Mouse (Mus musculus) limb, embryonic 14.5 days (tissue): Measurements from ENCODE around the gene Tanc1. TPM values are rescaled to one million over a fixed set of nuclear protein-coding genes. Genes with fewer than 3 reads are reported as not detected.

Source experiments
- ATAC-seq: fragments of 200-750 bp; cut with Nextera tagmentation; 2 replicates; pipeline ENCODE4 v1.8.0; 2017; ENCODE audit warnings: low read depth, moderate number of reproducible peaks, moderate TSS enrichment; ENCODE audit not compliant: low FRiP score
- DNase-seq: peaks from one replicate; pipeline ENCODE4 v3.0.0-alpha.2; 2015; ENCODE audit warnings: low spot score
- H3K27ac ChIP-seq: fragments of 300-500 bp; sonication (generic); replicated peaks from 2 replicates; pipeline ENCODE4 v1.5.1; 2014; ENCODE audit warnings: low read depth, mild to moderate bottlenecking, low read length, moderate library complexity, mixed read lengths
- H3K27me3 ChIP-seq: fragments of 300-500 bp; sonication (generic); 2 replicates; pipeline ENCODE4 v1.6.1; 2014; ENCODE audit warnings: low read length, mixed read lengths; ENCODE audit not compliant: control insufficient read depth, insufficient read depth
- H3K36me3 ChIP-seq: fragments of 300-500 bp; sonication (generic); 2 replicates; pipeline ENCODE4 v1.6.1; 2014; ENCODE audit warnings: mild to moderate bottlenecking, low read length, moderate library complexity, mixed read lengths; ENCODE audit not compliant: control insufficient read depth, insufficient read depth
- H3K4me1 ChIP-seq: fragments of 300-500 bp; sonication (generic); 2 replicates; pipeline ENCODE4 v1.6.1; 2014; ENCODE audit warnings: antibody characterized with exemption, low read length, mixed read lengths; ENCODE audit not compliant: control insufficient read depth, insufficient read depth
- H3K4me2 ChIP-seq: fragments of 300-500 bp; sonication (generic); replicated peaks from 2 replicates; pipeline ENCODE4 v1.6.1; 2014; ENCODE audit warnings: low read depth, mild to moderate bottlenecking, low read length, moderate library complexity; ENCODE audit not compliant: severe bottlenecking
- H3K4me3 ChIP-seq: fragments of 300-500 bp; sonication (generic); replicated peaks from 2 replicates; pipeline ENCODE4 v1.5.1; 2014; ENCODE audit warnings: low read length
- H3K9ac ChIP-seq: fragments of 300-500 bp; sonication (generic); 2 replicates; pipeline ENCODE4 v1.6.1; 2014; ENCODE audit warnings: mild to moderate bottlenecking, low read depth, low read length, moderate library complexity; ENCODE audit not compliant: severe bottlenecking
- H3K9me3 ChIP-seq: fragments of 300-500 bp; sonication (generic); 2 replicates; pipeline ENCODE4 v1.6.1; 2016; ENCODE audit warnings: low read length; ENCODE audit not compliant: control insufficient read depth
- POLR2A ChIP-seq: fragments of 200-500 bp; IDR thresholded peaks from 2 replicates; pipeline ENCODE4 v1.8.0; 2012; ENCODE audit warnings: inconsistent platforms, mild to moderate bottlenecking, moderate library complexity, borderline replicate concordance; ENCODE audit not compliant: insufficient read depth, insufficient read length; ENCODE audit errors: extremely low read depth
- WGBS: fragments of 180-500 bp; shearing (Covaris S2); extraction: QIAGEN DNeasy Blood & Tissue Kit; methylation state at CpG from one replicate; pipeline ENCODE4 v1.1.7; 2014; 5-methylcytosine and 5-hydroxymethylcytosine counted together
- polyA plus RNA-seq, 2 experiments: library from polyadenylated mRNA; depleted of rRNA in 1 of 2; stranded (reverse) in 1 of 2; unstranded in 1 of 2; fragments of >200 nt; fragmentation: Nextera tagmentation in 1 of 2; extraction: Ambion mirVana in 1 of 2; gene quantifications; 2 replicates each; pipeline versions ENCODE4 v1.2.1 to v1.2.3; 2012 to 2014

The Tanc1 gene
- polyA plus RNA-seq, 2 experiments: 24.1 to 35.3 TPM

GRCm38 (mm10) chr2:59613474-59614019 lies 1.7 kb downstream of the Tanc1 start:
- Histone ChIP-seq H3K9ac (peak overlapping the region; percentile 88), H3K4me3 (peak overlapping the region; percentile 94), H3K27ac (peak overlapping the region; percentile 88), H3K4me1 (peaks cover 59% of the 10 kb centered on the region), H3K9me3 (no peaks in the 10 kb centered on the region), H3K27me3 (no peaks in the 10 kb centered on the region), H3K36me3 (no peaks in the 10 kb centered on the region), H3K4me2 (peak overlapping the region; percentile 89)
- peak; percentile 57 for DNase-seq
- WGBS: 2% methylated on average over 9 of the region's 9 CpGs
- peak; percentile 21; the same call in 1 of the 2 replicates for ATAC-seq
- no peak for TF ChIP-seq POLR2A

- ATAC-seq (no peak), DNase-seq (no peak)
- no peak overlapping the region for H3K27ac ChIP-seq
- no peak overlapping the region for H3K4me3 ChIP-seq
- peaks cover 33% of the 10 kb centered on the region for H3K4me1 ChIP-seq
- H3K36me3 ChIP-seq: no peaks in the 10 kb centered on the region
- 65% methylated on average over 2 of the region's 2 CpGs for WGBS
- no peak overlapping the region for H3K9ac ChIP-seq
- H3K27me3 ChIP-seq: no peaks in the 10 kb centered on the region
- no peak for TF ChIP-seq POLR2A
- no peaks in the 10 kb centered on the region for H3K9me3 ChIP-seq
- no peak overlapping the region for H3K4me2 ChIP-seq
Observed at GRCm38 (mm10) chr2:59616890-59617289, 5.0 kb downstream of the Tanc1 start.

- 85% methylated on average over 7 of the region's 7 CpGs for WGBS
- TF ChIP-seq POLR2A: no peak
- DNase-seq (no peak), ATAC-seq (no peak)
- Histone ChIP-seq H3K4me3 (no peak overlapping the region), H3K9me3 (no peaks in the 10 kb centered on the region), H3K27ac (no peak overlapping the region), H3K9ac (no peak overlapping the region), H3K36me3 (peaks cover 4% of the 10 kb centered on the region; the same call in 1 of the 2 replicates), H3K4me2 (no peak overlapping the region), H3K4me1 (peaks cover 29% of the 10 kb centered on the region), H3K27me3 (no peaks in the 10 kb centered on the region)
Observed at GRCm38 (mm10) chr2:59618996-59619395, 7.2 kb downstream of the Tanc1 start.

DNA sequence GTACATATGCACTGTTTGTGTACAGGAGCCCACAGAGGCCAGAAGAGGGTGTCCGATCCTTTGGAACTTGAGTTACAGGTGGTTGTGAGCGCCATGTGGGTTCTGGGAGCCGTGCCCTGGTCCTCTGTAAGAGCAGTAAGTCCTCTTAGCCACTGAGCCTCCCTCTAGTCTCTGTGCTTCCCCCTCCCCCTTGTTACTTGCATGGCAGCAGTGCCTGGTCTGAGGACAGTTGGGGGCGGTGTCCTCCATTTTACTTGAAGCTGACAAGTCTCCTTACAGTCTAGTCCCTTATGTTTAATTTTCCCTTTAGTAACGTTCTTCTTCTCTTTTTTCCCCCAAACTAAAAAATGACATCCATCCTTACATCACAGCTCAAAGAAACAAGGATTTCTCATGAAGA lies 8.8 kb downstream of the Tanc1 start:
- ATAC-seq (no peak), DNase-seq (no peak)
- Histone ChIP-seq H3K4me2 (no peak overlapping the region), H3K4me3 (no peak overlapping the region), H3K9ac (no peak overlapping the region), H3K27ac (no peak overlapping the region), H3K27me3 (no peaks in the 10 kb centered on the region), H3K9me3 (no peaks in the 10 kb centered on the region), H3K4me1 (peaks cover 20% of the 10 kb centered on the region; the same call in 1 of the 2 replicates), H3K36me3 (peaks cover 7% of the 10 kb centered on the region; the same call in 1 of the 2 replicates)
- TF ChIP-seq POLR2A: no peak
- 87% methylated on average over 5 of the region's 5 CpGs for WGBS

- no peak for TF ChIP-seq POLR2A
- no peak for ATAC-seq
- Histone ChIP-seq H3K4me3 (no peak overlapping the region), H3K27me3 (no peaks in the 10 kb centered on the region), H3K9ac (no peak overlapping the region), H3K4me1 (peaks cover 21% of the 10 kb centered on the region), H3K27ac (no peak overlapping the region), H3K9me3 (no peaks in the 10 kb centered on the region), H3K4me2 (no peak overlapping the region), H3K36me3 (peaks cover 7% of the 10 kb centered on the region; the same call in 1 of the 2 replicates)
- WGBS: 12% methylated on average over 6 of the region's 6 CpGs
- DNase-seq: no peak
Observed at GRCm38 (mm10) chr2:59622514-59623139, 10.8 kb downstream of the Tanc1 start.

DNA sequence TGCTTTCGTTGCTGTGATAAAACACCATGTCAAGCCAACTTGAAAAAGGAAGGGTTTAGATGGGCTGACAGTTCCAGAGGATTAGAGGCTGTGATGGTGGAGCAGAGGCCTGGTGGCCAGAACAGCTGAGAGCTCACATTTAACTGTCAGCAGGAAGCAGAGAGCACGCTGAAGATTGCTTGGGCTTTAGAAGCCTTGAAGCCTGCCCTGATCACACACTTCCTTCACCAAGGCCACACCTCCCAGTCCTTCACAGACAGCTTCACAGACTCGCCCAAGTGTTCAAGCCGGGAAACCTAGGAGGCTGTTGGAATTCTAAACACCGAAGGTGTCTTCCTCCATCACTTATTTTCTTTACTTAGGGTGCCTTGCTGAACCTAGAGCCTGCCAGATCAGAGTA lies 12.0 kb downstream of the Tanc1 start:
- TF ChIP-seq POLR2A: no peak
- peaks cover 34% of the 10 kb centered on the region for H3K4me1 ChIP-seq
- H3K4me3 ChIP-seq: no peak overlapping the region
- no peak for ATAC-seq
- no peak for DNase-seq
- H3K9me3 ChIP-seq: no peaks in the 10 kb centered on the region
- peaks cover 7% of the 10 kb centered on the region; the same call in 1 of the 2 replicates for H3K36me3 ChIP-seq
- 60% methylated on average over 5 of the region's 5 CpGs for WGBS
- H3K4me2 ChIP-seq: no peak overlapping the region
- H3K9ac ChIP-seq: no peak overlapping the region
- no peak overlapping the region for H3K27ac ChIP-seq
- no peaks in the 10 kb centered on the region for H3K27me3 ChIP-seq
